Mouse (Mus musculus): Measurements from ENCODE around the gene Focad. TPM values are rescaled to one million over a fixed set of nuclear protein-coding genes. Genes with fewer than 3 reads are reported as not detected.

Gene Focad
- 10 to 100 TPM in 1 of 2 experiments, 1 to 10 TPM in 1; 8.9 to 19.2 TPM for polyA plus RNA-seq (2012; fragmentation: generic; extraction: Trizol)

GRCm38 (mm10) chr4:88094062-88094767, at the start of gene Focad:
Gene Focad (plus strand): TSS chr4:88094629.

DNA sequence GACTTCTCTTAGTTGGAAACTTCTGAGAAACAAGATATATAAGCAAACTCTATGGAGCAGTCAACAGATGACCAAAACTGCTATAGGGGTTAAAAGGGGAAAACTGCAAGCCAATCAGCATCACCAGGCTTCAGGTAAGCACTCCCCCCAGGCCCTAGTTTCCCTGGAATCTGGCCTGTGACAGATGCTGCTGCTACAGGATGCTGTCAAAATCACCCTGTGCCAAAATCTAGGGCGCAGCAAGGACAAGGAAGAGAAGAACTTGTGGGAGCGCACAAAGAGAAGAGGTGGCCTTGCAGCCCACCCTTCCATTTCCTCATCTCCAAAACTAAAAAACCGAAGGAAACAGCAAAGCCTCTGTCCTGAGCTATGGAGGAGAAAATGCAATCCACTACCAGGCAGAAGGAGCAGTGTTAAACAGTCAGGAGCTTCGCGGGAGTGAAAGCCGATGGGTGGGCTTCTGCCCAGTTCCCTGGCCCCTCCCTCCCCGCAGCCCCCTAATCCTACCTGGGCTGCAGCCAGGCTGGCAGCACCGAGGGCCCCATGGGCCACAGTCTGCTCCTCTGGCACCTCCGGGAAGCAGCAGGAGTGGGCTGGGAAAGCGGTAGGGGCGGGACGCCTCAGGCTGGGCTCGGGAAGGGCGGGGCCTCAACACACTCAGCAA, 344.0 kb downstream of the Focad start, which contains the start of gene Hacd4:
Gene Hacd4 (minus strand): TSS at position 603 of the 664 bp plus-strand sequence.

Other genes starting within 250 kb of the Focad start
- 10 to 100 TPM in 1 of 2 experiments, 1 to 10 TPM in 1; 4.3 to 19.7 TPM for gene Mllt3, start 61.3 kb upstream of the Focad start, polyA plus RNA-seq (2012; fragmentation: generic; extraction: Trizol)